Mouse (Mus musculus) right cerebral cortex, postnatal 36 days (tissue): Measurements from ENCODE around the gene Nudt19.
"Not testable (repeated sequence)": the region's sequence is repeated elsewhere in the genome, so short reads cannot be mapped to it uniquely, and the experiment has no call there.

ENCODE experiments used
- DNase-seq, 2 experiments: peaks; one replicate each; pipeline ENCODE4 v3.0.0; 2022; ENCODE audit warnings: low spot score in 2 of 2, mixed read lengths in 1 of 2

Gene Nudt19

DNA sequence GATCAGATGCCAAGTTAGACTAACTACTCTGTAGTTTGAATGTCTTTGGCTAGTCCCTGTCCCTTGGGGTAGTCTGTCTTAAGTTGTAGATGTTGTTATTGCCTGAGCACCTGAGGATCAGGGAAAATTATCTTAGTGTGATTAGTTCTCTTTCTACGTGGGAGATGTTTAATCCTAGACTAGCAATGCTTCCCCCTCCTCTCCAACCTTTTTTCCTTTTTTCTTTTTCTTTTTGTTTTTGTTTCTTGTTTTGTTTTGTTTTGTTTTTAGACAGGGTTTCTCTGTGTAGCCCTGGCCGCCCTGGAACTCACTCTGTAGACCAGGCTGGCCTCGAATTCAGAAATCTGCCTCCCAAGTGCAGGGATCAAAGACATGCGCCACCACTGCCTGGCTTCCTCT is at the start of gene Nudt19:
Gene Nudt19 (minus strand): TSS at position 100 of the 399 bp plus-strand sequence.
- DNase-seq: no peak

DNA sequence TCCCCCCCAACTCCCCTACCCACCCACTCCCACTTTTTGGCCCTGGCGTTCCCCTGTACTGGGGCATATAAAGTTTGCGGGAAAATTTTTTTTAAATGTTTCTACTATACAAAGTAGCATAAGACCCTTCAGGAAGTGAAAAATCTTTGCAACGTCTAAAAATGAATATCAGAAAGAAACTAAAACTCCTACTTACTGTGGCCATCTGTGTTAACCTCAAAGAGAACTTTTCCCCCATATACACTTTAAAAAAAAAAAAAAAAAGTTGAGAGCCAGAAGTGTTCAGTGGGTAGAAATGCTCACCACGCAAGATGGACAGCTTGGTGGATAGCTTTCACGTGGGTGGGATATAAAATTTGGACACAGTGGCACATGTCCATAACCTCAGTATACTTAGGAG is 46.7 kb upstream of the Nudt19 start:
- DNase-seq: no peak

DNA sequence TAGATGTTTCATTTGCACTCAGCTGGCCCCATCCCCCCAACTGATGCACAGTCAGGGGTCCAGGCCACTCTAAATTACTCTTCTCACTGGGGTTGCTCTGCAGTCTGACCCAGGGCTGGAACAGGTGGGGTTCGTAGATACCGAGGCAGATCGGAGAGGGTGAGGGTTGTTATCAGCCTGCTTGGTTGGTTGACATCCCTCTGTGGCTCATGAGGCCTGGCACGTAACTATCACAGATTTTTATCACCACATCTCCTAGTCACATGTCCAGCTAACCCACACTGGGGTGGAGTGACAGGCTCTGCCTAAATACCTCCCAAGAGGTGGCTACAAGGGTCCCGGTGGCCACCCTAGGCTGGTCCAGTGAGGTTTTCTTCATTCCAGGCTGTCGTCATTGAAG is 45.0 kb upstream of the Nudt19 start:
- no peak for DNase-seq

DNA sequence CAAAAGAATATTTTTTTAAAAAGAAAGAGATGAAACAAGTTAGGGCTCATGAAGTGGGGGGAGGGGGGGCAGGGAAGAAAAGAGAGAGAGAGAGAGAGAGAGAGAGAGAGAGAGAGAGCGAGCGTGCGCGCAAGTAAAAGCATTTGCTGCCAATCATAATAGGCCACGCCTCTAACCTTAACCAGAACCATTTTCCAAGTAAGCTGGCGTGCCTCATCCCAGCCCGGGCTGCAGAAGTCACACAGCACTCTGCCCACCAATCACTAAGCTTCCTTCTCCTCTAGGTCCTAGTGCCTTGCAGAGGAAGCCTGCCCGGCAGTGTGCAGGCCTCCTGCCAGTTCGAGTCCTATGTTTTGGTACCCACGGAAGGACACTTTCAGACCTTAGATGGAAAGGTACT is 43.9 kb upstream of the Nudt19 start:
- DNase-seq: no peak

DNA sequence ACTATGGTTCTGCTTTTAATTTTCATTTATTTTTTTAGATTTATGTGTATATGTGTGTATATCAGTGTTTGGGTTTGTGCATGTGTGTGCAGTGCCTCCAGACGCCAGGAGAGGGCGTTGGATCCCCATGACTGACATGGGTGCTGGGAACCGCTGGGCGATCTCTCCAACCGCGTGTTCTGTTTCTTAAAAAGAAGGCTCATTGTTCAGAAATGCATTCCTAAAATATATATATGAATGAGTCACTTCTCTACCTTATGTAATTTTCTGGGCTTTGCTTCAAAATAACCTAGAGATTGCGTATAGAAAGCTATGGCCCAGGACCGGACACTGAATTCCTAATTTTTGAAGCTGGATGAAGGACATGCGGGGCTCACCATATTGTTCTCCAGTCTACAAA is 43.4 kb upstream of the Nudt19 start:
- DNase-seq: peak in 1 of 2 experiments; percentile 40

DNA sequence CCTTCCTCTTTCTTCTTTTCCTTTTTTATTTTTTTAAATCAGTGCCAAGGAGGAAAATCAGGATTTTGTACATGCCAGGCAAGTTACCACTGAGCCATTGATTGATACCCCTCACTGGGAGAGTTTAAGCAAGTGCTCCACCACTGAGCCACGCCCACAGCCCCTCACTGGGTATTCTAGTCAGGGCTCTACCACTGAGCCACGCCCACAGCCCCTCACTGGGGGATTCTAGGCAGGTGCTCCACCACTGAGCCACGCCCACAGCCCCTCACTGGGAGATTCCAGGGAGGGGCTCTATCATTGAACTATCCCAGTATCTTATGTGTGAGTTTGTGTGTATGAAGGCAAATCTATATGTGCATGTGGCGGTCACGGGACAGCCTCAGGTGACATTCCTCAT is 38.2 kb upstream of the Nudt19 start:
- DNase-seq: no peak

DNA sequence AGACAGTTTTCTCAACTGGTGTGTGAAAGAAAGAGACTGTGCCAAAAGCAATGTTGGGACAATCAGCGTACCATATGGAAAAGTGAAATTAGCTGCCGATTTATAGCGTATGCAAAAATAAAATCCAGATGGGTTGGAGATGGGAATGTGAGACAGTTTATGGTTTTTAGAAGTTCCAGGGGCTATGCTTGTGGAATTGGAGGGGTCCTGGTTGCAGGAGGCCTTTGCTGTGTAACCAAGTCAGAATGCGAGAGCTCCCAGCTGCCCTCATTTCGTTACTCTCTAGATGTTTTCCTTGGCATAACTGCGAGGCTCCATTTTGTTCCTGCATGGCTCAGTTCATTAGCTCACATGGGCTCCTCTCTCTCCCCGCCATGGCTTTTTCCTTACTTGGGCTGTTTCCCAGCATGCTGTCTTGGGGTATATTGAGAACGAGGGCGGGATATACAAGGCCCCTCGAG is 34.7 kb upstream of the Nudt19 start:
- DNase-seq: no peak

DNA sequence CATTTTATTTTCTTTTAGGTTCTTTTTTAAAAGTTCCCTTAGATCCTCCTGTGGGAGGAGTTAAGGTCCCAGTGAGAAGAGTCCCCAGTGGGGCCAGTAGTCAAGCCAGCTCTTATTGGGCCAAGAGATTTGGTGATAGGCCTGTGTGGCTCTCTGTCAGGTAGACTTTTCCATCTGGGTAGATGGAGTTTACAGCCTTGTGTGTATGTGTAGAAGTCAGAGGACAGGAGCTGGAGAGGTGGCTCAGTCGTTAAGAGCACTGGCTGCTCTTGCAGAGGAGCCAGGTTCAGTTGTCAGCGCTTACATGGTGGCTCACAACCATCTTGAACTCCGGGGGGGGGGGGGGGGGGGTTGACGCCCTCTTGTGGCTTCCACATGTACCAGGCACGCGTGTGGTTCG is 33.4 kb upstream of the Nudt19 start:
- no peak for DNase-seq

DNA sequence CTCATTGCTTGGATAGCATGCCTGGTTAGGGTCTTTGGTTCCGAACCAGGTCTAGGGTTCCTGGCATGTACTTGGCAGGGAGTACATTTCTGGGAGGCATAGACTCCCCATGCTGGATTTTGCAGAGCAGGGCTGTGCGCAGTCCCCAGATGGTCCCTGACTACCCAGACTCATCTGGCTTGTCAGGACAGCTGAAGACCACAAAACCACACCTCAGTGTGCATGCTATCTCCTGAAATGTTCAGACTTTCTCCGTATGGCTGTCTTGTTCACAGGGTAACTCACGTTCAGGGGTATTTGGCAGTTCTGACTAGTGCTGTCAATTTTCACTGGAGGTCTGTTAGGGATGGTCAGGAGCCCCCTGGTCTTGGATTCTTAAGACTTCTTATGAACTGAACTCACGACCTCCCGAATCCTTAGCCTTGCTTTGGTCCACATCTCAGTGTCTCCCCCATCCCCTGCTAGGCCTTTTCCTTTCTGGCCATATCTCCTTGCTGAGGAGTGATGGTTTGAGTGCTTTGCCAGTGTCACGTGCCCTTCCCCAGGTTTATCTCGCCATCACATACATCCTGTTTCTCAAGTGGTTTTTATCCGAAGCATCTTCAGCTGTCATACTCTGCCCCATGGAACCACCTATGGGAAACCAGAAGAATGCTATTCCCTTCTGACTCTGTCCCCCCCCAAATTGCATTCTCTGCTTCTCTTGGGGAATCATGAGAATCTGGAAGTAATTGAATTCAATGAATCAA is 32.8 kb upstream of the Nudt19 start:
- DNase-seq: no peak

DNA sequence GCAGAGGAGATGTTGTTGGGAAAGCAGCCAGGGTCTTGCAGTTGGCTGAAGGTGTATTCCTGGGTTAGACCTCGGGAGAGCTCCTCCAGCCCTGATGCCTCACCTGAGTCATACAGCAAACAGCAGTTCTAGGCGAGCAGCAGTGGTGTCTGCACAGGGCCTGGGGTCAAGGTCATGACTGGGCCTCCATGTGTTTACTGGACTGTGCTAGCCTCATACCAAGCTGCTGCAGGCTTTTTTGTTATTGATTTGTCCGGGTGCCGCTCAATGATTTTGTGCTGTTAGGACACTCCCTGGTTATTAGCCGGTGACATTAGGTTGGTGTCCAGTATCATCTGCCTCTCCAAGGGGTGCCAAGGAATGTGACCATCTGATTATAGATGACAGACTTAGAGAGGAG is 31.6 kb upstream of the Nudt19 start:
- no peak for DNase-seq

DNA sequence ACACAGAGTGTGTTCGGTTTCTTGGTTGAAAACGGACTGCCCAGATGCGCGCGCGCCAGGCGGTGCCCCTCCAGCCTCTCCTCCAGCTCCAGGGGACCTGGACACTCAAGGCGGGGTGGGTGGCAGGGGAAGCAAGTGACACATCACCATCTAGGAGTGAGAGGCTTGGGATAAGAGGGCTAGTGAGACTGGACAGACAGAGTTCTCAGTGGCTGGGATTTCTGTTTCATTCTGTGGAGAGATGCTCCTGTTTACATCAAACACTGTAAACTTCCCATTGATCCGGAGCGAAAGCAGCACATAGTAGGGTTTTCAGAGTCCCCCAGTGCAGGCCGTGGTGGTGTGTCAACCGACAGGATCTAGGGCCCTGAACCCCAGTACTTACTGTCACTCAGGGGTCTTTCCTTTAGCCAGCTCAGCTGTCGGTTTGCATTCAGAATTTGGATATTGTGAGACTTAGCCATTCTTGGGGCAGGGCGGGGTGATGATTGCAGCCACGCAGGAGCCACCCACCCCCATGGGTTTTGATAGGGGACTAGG is 30.9 kb upstream of the Nudt19 start:
- DNase-seq: no peak

DNA sequence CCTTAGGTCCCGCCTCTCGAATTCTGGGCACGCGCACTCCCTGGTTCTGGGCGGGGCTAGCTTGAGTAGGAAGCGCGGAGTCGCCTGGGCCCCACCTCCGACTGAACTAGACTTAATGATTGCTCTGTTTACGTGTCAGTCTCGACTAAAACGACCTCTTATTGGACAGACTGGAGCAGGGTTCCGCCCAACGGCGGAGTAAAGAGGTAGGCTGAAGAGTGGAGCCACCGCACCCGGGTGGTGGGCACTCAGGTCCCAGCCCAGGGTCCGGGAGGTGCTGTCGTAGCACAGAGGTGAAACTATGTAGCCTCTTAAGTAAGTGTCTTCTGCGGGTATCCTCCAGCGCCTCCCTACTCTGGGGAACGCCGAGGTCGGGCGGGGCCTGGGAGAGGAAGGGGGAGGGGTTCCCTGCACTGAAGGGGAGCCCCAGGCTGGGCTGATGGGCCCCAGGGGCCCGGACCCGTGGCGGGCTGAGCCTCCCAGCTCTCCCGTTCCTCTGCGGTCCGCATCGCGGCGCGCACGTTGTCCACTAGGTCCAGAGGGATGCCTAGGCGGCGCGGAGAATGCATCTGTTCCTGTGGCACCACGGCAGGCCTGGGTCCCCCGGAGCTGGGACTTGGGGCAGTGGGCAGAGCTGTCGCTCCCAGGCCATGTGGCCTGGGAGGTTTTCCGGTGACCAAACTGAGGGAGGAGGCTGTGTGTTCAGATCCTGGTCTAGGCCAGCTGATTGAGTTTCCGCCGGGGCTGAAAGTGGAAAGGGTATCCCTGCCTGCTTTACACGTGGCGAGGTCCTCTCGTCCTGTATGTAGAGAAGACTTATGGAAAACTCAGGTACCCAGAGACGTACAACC is 30.2 kb upstream of the Nudt19 start, which contains the start of gene Ankrd27:
Gene Ankrd27 (plus strand): TSS at position 190 of the 851 bp plus-strand sequence.
- peak; percentile 94 to 97 for DNase-seq

DNA sequence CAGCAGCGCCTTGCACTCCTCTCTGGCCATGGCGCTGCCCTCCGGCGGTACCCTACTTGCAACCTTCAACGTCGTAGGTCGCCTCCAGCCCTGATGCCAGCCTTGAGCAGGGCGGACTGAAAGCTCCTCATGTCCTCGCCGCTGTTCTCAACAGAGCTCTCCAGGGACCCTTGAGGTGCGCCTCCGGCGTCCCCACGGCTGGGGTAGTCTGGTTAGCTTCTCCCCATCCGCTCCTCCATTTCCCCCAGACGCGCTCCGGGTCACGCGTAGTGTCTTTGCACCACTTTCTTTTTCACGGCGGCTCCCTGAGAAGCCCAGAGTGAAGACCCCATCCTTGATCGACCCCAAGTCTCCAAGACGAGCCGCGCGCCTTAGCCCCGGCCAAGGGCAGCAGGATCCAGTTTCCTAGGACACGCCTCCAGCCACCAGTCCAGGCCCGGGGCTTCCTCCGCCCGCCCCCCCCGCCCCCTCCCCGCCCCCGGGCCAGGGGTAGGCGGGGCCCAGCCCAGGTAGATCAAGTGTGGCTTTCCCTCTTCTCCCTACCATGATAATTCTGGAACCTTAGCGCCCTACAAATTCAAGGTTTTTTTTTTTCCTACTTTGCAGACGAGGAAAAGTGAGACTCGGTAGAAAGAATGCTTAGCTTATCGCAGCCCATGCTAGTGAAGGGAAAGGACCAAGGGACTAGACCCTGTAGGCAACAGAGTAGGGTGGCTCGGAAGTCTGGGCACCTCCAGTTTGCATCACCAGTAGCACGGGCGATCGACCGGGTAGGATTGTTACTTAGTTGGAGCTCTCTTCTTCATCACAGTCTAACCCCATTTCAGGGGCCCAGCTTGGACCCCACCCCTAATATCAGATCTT is 29.3 kb upstream of the Nudt19 start, which contains the start of gene Rgs9bp:
Gene Rgs9bp (minus strand): TSS at position 392 of the 864 bp plus-strand sequence.
- DNase-seq: no peak

DNA sequence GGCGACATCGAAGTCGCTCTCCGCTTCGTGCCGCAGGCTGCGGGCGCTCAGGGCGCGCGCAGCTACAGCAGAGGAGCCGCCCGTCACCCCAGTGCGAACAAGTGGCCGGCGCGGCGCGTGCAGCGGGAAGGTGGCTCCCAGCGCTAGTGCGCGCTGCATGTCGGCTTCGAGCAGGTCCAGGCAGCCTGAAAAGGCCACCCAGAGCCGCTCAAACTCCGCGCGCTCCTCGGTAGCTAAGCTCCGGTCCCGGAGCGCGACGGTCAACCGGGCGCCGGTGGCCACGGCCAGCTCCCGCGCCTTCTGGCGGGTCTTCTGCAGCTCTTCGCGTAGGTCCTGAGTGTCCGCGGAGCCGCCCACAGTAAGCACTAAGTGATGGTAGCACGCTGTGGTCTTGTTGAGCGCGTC is 28.7 kb upstream of the Nudt19 start:
- no peak for DNase-seq

DNA sequence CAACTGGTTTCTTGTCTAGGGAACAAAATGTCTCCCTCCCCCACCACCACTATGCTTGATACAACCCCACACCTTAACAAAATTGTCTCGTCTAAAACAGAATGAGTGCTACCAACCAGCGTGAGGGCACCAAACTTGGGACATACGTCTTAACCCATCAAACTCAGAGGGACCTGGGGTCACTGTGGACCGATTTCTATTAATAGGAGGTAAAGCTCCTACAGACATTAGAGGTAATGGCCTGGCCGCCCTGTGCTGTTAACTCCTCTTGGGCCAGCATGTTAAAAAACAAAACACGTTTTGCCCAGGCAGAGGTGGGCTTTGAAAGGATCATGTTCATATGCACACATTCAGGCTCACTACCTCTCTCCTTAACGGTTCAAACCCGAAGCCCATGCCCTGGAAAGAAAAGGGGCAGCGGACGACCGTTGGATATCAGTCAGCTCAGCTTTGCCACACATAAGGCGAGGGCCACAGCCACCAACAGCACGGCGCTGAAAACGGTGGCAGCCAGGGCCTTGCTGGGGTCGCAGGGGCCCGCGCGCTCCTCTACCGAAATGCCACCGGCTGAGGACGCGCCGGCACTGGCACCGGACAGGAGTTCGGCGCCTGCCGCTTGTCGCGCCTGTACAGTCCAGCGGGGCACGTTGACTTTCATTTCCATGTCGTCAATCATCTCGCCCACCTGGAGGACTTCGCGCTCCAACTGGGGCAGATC is 28.1 kb upstream of the Nudt19 start:
- DNase-seq: no peak

DNA sequence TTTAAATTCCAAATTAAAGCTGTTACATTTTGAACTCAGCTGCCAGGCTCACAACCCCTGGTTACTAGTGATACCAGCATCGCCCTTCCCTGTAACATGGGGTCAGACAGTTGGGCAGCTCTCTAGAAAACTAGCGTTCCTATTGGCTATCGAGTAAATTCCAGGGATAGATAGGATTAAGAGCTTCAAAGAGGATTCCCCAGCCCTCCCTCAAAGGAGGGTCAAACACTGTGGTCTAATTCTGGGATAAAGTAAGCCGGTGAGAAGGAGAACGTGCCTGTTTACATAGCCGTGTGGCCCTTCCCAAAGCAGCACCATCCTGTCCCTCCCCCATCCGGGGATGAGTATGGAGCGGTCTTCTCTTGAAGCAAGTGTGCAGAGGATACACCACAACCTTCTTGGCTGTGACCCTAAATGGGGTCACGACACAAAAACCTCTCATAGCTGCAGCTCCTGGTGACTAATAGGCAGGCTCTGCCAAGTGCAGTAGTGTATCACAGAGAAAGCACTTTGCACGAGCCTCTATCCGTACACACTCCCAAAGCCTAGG is 27.4 kb upstream of the Nudt19 start:
- no peak for DNase-seq

DNA sequence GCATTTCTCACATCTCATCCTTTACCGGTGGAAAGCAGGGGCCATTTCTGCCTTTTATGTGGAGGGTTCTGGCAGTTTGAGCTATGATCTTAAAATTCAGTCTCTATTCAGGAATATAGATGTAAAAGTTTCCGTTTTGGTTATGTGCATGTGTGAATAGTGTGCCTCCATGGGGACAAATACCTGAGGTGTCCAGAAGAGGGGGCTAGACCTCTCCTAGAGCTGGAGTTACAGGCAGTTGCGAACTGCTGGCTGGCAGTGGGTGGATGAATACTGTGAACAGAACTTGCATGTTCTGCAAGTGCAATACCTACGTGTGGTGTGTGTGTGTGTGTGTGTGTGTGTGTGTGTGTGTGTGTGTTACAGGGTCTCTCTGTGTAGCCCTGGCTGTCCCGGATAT is 26.6 kb upstream of the Nudt19 start:
- no peak for DNase-seq

DNA sequence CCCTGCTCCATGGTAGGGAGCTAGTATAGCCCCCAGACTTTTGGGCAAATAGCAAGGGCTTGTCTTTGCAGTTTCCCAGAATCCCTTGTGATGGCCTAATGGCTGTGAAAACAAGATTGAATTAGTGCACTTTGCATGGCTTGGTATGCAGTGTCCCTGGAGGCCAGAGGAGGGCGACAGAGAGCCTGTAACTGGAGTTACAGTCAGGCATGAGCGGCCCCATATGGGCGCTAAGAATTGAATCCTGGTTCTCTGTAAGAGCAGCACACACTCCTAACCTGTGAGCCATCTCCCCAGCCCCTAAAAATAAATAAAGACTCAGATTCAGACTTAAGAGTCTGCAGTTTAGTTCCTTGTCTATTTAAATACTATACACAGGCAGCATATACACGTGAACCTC is 23.7 kb upstream of the Nudt19 start:
- no peak for DNase-seq

DNA sequence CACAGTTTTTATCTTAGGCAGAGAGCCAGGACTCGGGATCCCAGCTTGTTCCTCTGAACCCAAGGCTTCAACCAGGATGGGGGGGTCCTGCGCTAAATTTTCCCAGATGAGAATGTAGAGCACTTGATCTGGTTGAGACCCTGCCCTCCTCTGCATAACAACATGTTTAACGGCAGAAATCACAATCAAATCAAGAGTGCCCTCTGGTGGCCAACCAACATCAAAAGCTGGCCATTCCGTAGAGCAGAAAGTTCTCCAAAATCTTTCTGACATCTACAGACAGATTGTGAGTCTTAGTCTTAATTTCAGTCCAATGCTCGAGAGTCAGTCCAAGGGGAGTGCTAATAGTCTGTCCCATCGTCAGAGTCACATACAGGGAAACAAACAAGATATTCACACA is 14.8 kb upstream of the Nudt19 start:
- not testable (repeated sequence) for DNase-seq

DNA sequence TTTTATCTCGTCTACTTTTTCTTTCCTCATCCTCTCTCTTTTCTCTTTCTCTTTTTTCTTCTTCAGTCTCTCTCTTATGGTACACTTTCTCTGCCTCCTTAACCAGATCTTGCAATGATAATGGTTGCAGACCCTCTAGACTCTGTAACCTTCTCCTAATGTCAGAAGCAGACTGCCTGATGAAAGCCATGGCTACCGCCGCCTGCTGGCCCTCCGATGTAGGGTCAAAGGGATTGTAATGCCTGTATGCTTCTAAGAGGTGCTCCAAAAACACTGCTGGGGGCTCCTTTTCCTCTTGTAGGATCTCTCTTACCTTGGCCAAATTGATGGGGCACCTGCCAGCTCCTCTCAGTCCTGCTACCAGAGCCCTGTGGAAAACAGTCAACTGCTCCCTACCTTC is 13.6 kb upstream of the Nudt19 start:
- not testable (repeated sequence) for DNase-seq

DNA sequence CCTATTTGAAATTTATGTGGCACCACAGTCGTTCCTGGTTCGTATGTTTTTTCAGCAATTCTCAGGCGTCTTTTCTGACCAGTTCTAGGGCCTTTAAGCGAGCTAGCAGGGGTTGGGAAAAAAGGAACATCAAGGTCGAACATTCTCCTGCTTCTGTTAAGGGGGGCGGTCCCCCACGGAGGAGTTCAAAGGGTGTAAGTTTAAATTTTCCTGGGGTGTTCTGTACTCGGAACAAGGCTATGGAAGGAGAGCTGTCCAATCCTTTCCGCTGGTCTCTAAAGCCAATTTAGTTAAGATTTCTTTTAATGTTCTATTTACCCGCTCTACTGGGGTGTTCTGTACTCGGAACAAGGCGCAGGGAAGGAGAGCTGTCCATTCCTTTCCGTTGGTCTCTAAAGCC is 9.9 kb upstream of the Nudt19 start:
- not testable (repeated sequence) for DNase-seq
